Mouse (Mus musculus) spleen, postnatal 10 days (tissue): Measurements from ENCODE around the gene Rapgef2.
A peak's percentile ranks its signal among the peaks of the same experiment; 100 is the strongest.

Experiments
- DNase-seq, 2 experiments: peaks; one replicate each; pipeline ENCODE4 v3.0.0; 2021 to 2022; ENCODE audit warnings: low spot score in 2 of 2

Rapgef2 gene

DNA sequence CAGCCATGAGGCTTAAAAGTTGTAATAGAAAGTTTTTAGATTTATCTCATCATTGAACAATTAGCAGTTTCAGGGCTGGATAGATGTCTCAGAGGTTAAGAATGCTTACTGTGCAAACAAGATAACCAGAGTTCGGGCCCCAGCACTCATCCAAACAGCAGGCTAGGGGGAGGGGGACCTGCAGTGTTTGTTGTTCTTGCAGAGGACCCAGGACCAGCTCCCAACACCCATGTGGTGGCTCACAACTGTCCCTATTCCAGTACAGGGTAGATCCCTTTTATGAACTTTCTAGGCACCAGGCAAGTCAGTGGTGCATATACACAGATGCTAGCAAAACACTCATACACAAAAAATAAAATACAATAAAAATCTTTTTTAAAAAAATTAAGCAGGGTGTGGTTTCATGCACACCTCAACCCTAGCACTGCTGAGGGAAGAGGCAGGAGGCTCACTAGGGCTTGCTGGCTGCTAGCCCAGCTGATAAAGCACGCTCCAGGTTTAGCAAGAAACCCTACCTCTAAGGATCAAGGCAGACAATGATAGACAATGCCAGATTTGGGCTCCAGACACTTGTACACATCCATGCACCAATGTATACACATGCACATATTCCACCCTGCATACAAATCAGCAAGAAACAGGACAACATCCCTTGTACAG lies 118.0 kb downstream of the Rapgef2 start:
- DNase-seq, result no peak

DNA sequence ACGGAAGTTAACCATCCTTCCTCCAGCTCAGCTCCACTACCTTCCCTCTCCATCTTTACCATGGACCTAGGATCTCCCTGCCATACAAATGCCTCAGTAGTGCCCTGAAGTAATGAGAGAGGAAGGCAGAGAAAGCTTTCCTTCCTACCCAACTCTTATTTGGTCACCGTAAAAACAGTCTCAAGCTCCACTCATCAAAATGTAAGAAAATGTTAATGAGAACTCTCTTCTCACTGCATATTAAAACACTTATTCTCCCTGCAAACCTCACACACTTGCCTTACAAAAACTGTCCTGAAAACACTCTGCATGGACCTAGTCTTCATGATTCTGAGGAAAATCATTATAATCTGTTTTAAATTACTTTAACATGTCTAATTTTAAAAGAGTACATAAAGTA lies 118.7 kb downstream of the Rapgef2 start:
- no peak for DNase-seq

DNA sequence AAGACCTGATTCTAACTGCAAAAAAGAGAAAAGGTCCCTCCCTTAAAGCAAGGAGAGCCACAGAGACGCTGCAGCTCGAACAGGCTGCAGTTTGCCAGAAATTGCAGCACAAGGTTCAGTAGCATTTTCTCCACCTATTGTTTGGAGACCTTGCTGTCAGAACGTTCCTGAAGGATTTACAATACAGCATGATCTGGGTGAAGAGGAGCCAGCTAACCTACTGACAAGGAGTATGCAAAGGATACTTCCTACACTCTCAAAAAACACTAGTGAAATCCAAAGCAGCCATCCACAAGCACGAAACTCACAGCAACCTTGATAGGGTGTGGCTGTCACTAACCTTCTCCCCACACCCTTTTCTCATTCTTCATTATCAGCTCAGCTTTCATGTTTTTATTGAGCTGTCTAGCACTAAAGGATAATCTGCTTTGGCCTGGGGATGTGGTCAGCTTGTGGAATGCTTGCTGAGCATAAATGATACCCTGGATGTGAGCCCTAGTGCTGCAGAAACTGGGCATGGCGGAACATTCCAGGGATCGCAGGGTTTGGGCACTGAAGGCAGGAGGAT lies 124.4 kb downstream of the Rapgef2 start:
- no peak for DNase-seq

DNA sequence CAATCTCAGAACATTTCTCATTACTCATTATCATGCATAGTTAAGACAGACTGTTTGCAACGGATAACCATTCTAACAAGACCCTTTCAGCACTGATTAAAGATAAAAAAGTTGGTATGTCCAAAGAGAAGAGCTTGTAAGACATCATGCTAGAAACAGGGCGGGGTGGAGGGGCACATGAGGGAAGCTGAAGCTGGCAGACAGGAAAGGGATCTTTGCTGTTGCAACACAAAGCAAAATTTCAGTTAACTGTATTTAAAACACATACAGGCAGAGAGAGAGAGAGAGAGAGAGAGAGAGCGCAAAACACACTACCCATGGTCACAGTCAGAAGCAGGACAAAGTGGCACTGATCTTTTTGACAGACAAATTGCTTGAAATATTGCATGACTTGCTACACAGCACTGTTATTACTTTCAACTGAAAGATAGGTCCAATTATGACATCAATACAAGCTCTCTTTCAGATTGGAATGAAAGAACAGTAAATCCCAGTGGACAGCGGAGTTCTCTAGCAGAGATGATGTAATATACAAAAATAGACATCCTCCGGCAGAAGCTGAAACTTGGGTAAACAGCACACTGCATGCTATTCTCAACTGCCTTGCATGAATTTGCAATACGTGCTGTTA lies 125.1 kb downstream of the Rapgef2 start:
- no peak for DNase-seq

DNA sequence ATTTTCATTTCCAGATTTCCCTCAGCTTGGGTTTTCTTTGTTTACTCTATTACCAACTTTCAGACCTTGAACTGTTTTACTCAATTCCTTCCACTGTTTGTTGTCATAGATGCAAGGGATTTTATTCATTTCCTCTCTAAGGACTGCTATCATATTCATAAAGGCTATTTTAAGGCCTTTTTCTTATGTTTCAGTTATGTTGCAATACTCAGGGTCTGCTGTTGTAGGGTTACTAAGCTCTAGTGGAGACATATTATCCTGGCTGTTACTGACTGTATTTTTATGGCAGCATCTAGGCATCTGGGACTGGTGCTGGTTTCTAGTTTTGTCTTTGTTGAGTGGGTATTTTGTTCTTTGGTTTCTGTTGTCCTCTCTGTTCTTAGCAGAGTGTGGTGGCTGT lies 128.1 kb downstream of the Rapgef2 start:
- no peak for DNase-seq

DNA sequence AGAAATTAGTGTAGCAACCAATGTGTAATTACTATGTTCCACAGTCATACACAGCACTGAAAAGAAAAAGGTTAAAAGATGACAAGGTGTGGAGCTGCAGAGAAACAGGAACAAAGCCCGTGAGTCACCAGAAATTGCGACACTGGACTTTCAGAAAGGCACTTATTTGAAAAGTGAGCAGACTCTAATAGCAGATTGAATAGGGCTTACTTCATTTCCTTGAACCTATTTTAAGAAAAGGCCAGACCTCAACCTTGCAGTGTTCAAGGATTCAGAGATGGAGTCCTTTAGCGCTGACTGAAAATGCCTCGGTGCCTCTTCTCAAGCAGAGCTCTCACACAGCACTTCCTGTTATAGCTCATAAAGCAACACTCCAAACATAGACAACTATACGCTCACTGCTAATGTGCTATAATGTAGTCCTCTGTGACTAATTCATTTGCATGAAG lies 133.3 kb downstream of the Rapgef2 start:
- DNase-seq, result no peak

DNA sequence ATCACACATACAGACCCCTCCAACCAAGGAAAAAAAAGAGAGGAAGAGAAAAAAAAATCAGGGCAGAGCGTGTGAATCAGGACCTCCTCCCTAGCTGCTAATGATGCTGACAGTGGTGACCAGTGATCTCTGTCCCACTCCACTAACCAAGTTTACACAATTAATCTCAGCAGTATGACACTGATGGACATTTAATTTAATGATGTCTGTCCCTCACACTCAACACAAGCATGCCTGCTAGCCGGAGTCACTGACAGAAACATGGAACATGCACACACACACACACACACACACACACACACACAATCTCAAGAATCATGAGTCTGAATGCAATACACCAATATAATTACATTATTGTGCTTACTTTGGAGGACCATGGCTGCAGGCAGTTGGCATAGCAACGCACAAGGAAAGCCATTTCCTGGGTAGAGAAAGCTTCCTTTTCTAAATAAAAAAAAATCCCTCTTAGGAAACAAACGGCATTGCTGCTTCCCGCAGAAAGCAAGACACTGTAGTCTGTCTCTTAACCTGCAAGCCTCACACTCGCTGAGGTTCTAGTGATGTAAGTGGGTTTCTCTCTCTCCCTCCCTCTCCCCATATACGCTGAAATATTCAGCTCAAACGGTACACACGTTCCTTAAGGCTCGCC lies 140.8 kb downstream of the Rapgef2 start:
- DNase-seq, result no peak

DNA sequence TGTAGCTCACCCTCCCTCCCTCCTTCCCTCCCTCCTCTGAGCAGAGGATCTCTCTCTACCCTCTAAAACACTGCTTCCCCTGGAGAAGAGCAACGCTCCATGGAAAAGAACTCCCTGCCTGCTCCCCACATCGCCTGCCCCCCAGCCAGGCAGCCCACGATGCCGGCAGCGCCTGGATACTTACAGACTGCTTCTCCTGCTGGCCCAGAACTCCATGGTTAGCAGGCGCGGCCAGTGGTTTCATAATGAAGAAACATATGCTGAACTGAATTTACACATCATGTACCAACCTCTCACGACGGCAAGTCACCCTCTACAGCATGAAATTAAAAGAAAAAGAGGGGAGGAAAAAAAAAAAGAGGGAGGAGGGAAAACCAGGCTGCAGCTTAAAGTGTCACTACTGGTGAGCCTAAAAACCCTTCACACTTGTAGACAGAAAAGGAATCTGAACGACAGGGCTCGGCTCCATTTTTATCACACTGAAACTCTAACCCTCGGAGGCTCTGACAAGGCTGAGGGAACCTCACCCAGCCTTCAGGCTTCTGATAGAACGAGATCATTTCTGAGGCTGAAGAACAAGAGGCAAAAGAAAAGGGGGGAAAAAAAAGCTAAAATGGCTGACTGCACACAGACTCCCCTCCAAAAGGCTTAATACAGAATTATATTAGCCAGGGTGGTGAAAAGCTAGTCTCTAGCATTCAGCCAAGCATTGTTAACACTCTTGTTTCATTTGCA lies 141.5 kb downstream of the Rapgef2 start:
- no peak for DNase-seq

DNA sequence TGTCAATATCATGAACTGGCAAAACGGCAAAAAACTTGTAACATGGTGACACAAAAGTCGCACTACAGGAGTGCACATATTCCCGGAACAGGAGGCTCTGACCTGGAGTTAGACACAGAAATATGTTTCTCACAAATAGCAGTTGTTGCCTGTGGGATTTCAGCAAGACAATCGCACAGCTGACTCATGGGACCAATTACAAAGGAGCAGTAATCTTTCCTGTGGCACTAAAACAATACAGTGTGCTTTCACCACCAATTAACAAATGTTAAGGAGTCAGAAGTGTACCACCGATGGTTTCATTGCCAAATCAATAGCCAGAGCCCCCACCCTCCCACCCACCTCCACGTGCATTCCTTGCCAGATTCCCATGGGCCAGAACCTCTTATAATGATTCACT lies 142.2 kb downstream of the Rapgef2 start:
- no peak for DNase-seq

DNA sequence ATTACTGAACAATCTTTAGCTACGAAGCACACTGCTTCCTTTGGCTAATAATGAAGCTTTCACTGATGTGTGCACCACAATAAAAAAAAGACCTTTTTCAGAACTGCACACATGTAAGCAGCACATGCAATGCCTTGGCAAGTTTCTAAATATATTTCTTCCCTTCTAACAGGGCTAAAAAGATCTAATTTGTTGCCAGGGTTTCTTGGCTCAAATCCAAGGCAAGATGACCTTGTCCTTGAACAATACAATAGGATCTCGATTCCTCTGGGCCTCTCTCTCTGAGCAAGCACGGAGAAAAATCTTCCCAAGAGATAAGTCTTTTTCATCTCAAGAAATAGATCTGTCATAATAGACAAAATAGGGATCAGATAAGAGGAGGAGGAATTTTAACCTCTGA lies 147.1 kb downstream of the Rapgef2 start:
- no peak for DNase-seq

DNA sequence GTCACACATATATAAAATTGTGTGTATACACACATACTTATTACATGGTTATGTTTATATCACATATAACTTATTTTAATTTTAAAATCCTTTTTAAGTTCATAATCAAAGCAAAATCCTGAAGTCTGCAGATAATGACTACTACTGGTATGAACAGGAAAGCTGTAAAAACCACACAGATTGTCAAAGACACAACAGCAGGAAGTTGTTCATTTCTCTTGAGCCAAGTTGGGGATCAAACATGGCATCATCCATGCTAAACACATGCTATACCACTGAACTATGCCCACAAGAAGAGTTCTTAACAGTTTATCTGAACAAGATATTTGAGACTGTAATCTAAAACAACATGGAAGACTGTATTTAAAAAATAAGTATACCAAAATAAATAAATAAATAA lies 147.7 kb downstream of the Rapgef2 start:
- no peak for DNase-seq

DNA sequence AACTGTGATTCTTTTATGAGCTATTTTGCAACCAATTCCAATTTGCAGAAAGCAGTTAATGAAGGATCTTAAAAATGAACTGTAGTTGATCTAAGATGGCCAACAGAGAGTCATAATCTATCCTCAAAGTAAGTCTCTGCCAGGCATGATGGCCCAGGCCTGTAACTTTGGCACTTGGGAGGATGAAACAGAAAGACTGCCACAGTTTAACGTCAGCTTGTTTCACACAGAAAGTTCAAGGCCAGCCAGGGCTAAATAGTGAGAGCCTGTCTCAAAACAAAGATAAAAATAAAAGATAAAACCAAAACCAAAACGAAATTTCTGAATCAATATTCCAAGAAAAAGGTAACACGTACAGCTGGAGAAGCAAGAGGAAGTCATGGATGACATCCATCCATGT lies 155.3 kb downstream of the Rapgef2 start:
- DNase-seq, result no peak

DNA sequence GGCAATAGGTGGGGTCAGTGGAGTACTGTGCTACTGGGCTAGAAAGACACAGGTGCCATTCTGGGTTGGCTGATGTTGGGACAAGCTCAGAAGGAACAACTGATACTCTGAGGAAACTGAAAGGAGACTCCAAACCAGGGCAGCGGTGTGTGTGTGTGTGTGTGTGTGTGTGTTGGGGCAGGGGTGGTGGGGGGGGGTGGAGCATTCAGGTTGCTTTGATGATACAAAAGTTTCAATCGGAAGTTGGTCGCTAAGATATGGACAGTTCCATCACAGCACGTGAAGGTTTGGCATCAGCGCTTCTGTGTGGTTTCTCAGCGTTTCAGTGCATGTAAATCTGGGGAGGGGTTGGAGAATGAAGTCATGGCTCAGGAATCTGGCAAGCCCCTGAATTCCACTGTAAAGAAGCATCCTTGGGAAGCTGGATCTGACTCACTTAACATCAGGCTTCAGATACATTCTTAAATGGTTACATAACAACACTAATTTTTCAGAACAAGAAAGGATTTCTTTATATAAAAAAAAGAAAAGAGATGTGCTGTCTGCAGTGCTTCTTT lies 157.2 kb downstream of the Rapgef2 start:
- no peak for DNase-seq

DNA sequence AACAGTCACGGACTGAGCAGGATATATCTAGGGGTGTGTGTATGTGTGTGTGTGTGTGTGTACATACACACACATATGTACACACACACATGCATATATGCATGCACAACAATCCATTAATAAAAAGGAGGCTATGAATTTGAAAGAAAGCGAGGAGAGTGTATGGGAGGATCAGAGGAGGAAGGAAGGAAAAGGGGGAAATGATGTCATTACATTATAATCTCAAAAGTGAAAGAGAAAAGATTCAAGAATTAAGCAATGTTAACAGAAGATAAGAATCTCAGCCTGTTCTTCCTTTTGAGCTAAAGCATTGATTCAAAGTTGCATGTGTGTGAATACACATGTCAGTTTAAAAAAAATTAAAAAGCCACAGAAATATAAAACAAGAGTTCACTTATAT lies 158.5 kb downstream of the Rapgef2 start:
- no peak for DNase-seq

DNA sequence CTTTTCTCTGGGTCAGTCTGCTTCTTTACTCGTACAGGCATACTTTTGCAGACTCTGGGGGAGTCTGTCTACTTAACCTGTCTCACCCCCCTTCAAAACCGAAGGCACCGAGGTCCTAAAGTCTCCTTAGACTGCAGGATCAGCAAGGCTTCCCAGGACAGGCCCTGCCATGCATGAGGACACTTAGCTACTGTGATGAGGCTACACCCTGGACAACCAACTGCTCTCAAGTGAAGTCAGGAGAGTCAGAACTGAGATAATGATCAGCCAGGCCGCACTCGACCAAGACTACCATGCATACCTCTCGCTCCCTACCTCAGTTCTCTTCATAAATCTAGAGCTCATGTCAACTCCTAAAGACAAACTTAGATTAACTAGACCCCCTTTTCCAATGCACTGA lies 159.5 kb downstream of the Rapgef2 start:
- DNase-seq, result no peak

DNA sequence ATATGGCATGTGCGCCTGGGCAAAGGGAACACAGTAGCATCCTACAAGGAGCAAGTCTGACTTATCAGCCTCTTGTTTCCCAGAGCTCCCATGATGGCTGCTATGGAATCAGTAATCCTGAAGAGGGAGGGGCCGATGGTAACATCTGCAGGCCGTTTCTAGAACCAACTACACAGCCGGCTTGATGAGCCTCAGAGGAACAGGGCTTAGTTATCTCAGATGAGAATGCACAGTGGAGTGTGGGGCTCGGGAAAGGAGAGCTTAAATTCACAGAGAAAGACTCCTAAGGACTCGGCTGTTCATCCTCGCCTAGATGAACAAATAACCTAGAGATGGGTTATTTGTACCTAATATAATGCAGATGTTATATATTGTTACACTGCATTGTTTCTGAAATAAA lies 164.9 kb downstream of the Rapgef2 start:
- DNase-seq, result no peak

DNA sequence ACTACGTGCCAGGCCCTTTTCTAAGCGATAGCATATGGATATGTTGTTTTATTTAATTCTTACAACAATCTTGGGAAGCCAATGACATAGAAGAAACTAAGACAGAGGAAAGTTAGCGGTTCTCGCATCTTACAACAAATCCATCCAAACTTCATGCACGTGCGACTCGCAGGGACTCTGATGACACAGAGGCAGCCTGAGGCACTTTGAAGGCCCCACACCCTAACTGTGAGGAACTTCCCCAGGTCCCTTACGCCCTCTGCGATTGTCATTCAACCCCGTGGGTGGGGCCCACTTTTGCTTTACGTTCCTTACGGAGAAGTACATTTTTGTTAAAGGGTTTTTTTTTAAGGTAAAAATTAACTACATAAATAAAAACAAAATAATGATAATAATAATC lies 166.3 kb downstream of the Rapgef2 start:
- no peak for DNase-seq

DNA sequence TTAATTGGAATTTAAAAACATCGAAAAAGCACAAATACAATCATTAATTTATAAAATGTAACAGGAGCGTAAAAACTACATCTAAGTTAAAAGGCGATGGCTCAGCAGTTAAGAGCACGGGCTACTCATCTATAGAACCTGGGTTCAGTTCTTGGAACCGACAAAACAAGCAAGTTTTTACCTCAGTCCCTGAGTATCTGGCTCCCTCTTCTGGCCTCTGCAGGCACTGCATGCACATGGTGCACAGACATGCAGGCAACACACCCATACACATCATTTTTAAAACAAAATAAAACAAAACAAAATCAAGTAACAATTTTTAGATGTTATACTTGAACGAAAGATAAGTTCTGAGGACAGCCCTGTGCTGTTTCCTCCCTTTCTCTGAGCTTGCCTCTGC lies 176.2 kb downstream of the Rapgef2 start:
- peak; percentile 32 to 73 for DNase-seq

DNA sequence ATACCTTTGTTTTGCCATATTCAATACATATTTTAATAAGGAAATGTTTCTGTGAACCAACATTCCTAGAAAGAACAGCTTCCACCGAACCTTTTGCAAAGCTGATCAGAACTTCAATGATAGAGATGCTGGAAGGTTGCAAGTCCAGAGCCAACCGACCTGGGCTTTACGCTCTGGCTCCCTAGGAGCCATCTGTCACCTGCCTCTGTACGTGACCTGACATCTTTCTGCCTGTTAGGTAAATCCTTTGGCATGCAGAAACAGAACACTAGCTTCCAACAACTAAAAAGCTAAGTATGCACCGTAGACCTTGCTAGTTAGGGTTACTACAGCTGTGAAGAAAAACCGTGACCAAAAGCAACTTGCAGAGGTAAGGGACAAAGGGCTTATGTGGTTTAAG lies 178.1 kb downstream of the Rapgef2 start:
- no peak for DNase-seq

DNA sequence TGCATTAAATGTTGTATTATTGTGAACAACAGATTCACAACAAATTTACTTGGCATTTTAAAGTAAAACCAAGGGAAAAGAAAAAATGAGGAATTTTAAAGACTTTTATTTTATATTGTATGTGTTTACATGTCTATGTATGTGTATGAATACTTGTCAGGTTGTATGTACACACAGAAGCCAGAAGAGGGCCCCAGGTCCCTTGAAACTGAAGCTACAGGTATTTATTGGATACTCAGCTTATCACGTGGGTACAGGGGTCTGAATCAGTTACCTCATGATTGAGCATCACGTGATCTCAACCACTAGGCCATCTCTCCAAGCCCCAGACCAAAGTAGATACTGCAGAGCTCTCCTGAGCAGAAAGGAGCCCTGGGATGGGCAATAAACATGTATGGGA lies 180.0 kb downstream of the Rapgef2 start:
- no peak for DNase-seq

DNA sequence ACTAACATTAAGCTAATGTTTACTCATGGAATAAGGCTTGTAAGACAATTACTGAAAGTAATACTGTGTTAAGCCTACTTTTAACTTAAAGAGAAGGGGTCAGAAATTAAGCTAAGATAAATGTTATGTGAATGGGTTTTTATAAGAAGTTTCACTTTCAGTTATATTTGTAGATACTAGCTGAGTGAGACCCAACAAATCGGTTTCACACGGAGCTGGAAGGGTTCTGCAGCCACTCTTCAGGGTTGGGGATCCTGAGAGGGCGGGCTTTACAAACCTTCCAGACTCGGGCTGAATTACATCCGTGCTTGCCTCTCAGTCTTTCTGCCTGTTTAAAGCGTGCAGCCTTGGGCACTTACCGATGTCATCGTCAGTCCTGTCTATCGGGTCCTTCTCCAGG lies 182.7 kb downstream of the Rapgef2 start:
- no peak for DNase-seq

DNA sequence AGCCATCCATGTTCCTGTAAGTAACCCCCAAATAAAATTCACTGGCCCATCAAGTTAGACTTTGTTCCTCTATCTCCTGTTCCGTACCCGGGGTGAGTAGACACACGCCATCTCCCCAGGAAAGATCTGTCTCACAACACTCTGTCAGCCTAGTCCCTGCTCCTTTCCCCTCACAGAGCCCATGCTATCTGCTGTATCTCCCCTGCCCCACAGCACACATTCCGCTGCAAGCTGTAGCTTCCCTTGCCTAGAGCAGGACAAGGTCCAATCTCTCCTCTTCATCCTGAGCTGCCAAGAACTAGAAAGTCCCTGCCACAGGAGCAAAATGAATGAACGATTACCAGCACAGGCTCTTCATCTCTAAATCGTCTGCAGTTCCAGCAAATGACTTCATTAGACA lies 184.6 kb downstream of the Rapgef2 start:
- no peak for DNase-seq
